Mouse (Mus musculus) ES-E14 (cell line): ENCODE measurements around the gene Iqcf5.

Source experiments
- CHD2 ChIP-seq: IDR thresholded peaks from 2 replicates; pipeline ENCODE4 v1.6.1; 2014; ENCODE audit warnings: mild to moderate bottlenecking, low read depth, low read length, inconsistent platforms
- HCFC1 ChIP-seq: IDR thresholded peaks from 2 replicates; pipeline ENCODE4 v1.6.1; 2012; ENCODE audit warnings: low read length, inconsistent platforms, borderline replicate concordance; ENCODE audit not compliant: insufficient read depth
- MAFK ChIP-seq: IDR thresholded peaks from 2 replicates; pipeline ENCODE4 v1.6.1; 2014; ENCODE audit warnings: mild to moderate bottlenecking, low read depth, low read length, inconsistent platforms; ENCODE audit not compliant: insufficient read depth
- ZC3H11A ChIP-seq: IDR thresholded peaks from 2 replicates; pipeline ENCODE4 v1.6.1; 2012; ENCODE audit warnings: low read depth, mild to moderate bottlenecking, inconsistent platforms, low read length, borderline replicate concordance
- ZNF384 ChIP-seq: IDR thresholded peaks from 2 replicates; pipeline ENCODE4 v1.6.1; 2012; ENCODE audit warnings: low read depth, low read length, inconsistent platforms

- TF ChIP-seq CHD2 = no peak
- TF ChIP-seq HCFC1 = no peak
- no peak for TF ChIP-seq ZC3H11A
- no peak for TF ChIP-seq ZNF384
- TF ChIP-seq MAFK = no peak
Observed at GRCm38 (mm10) chr9:106470991-106471750, 43.2 kb upstream of the Iqcf5 start.
